Mouse (Mus musculus): ENCODE measurements at regions not wholly inside any gene's neighbourhood (a gene's known extent, or its start where the extent isn't known, plus 50 kb on each side); places are given as distances from the start of the nearest gene placed in this dataset.

DNA sequence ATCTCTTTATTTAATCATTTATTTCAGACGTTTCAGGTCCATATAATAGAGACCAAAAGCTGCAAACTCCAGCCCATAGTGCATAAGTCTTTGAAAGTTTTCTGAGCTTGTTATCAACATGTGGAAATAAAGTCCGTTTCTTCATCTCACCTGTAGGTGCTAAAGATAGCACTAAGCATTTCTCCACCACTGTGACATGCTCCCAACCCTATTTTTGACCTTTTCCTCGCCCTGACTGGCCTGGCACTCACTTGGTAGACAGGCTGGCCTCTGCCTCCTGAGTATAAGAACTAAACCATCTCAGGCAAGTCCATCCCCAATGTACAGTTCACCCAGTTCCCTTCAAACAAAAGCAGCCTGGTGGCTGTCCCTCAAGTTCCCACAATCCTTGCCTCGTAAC, 145.4 kb upstream of the Cdkn3 start:
- Histone ChIP-seq H3K36me3 (ENCODE audit: control insufficient read depth, insufficient read depth) (no peaks in the 10 kb centered on the region), H3K27me3 (ENCODE audit: control insufficient read depth, insufficient read depth, insufficient read length) (no peaks in the 10 kb centered on the region), H3K4me2 (ENCODE audit: low read depth) (no peak overlapping the region), H3ac (ENCODE audit: control insufficient read depth, insufficient read length) (no peak overlapping the region), H3K79me2 (ENCODE audit: control insufficient read depth, insufficient read depth) (no peaks in the 10 kb centered on the region), H3K4me3 (no peak overlapping the region)
- TF ChIP-seq POLR2AphosphoS2 (IDR thresholded peaks at IDR 0.05; ENCODE audit: insufficient read length, low read depth), result no peak
- no peak for TF ChIP-seq MAX (IDR thresholded peaks at IDR 0.05; ENCODE audit: low read depth)
- TF ChIP-seq MYOG (IDR thresholded peaks at IDR 0.05; ENCODE audit: control insufficient read depth in 1 of 3, insufficient read depth in 1 of 3, insufficient read length in 2 of 3, low read depth in 2 of 3), result no peak
- TF ChIP-seq CEBPB (IDR thresholded peaks at IDR 0.05; ENCODE audit: insufficient read depth, poor library complexity, severe bottlenecking), result no peak
- no peak for TF ChIP-seq SRF (IDR thresholded peaks at IDR 0.05; ENCODE audit: control insufficient read depth, insufficient read length, low read depth)
- no peak for TF ChIP-seq USF1 (IDR thresholded peaks at IDR 0.05; ENCODE audit: low read depth)
- TF ChIP-seq POLR2A (IDR thresholded peaks at IDR 0.05; ENCODE audit: insufficient read length, low read depth), result no peak
- TF ChIP-seq TCF12 (IDR thresholded peaks at IDR 0.05; ENCODE audit: insufficient read depth, poor library complexity, severe bottlenecking), result no peak
- no peak for TF ChIP-seq E2F4 (IDR thresholded peaks at IDR 0.05; ENCODE audit: insufficient read depth)
- TF ChIP-seq TCF3 (IDR thresholded peaks at IDR 0.05; ENCODE audit: insufficient read length, low read depth), result no peak
- TF ChIP-seq REST (IDR thresholded peaks at IDR 0.05; ENCODE audit: insufficient read depth, insufficient read length), result no peak
- TF ChIP-seq MYOD1 (IDR thresholded peaks at IDR 0.05; ENCODE audit: control insufficient read depth in 1 of 3, insufficient read length in 2 of 3, low read depth in 2 of 3), result no peak

DNA sequence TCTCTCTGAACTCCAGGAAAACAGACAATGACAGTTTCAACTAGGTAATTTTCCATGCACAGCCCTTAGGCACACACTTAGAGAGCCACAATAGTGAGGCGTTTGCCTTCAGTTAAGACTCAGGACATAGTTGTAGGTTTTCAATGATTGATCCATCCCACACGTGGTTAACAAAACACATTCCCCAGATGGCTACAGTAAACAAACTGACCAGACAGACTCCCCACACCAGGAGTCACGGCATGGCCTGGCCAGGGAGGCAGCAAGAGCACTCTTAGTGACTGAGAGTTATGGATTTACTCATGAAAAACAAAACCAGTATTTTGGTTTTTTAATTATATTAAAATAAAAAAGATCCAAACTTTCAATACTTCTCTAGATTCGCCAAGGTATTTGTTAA, 146.6 kb upstream of the Cdkn3 start:
- Histone ChIP-seq H3K4me3 (no peak overlapping the region), H3K4me2 (ENCODE audit: low read depth) (no peak overlapping the region), H3ac (ENCODE audit: control insufficient read depth, insufficient read length) (no peak overlapping the region), H3K79me2 (ENCODE audit: control insufficient read depth, insufficient read depth) (no peaks in the 10 kb centered on the region), H3K27me3 (ENCODE audit: control insufficient read depth, insufficient read depth, insufficient read length) (no peaks in the 10 kb centered on the region), H3K36me3 (ENCODE audit: control insufficient read depth, insufficient read depth) (no peaks in the 10 kb centered on the region)
- TF ChIP-seq TCF3 (IDR thresholded peaks at IDR 0.05; ENCODE audit: insufficient read length, low read depth) (no peak), SRF (IDR thresholded peaks at IDR 0.05; ENCODE audit: control insufficient read depth, insufficient read length, low read depth) (no peak), MYOD1 (IDR thresholded peaks at IDR 0.05; ENCODE audit: control insufficient read depth in 1 of 3, insufficient read length in 2 of 3, low read depth in 2 of 3) (no peak), USF1 (IDR thresholded peaks at IDR 0.05; ENCODE audit: low read depth) (no peak), REST (IDR thresholded peaks at IDR 0.05; ENCODE audit: insufficient read depth, insufficient read length) (no peak), POLR2AphosphoS2 (IDR thresholded peaks at IDR 0.05; ENCODE audit: insufficient read length, low read depth) (no peak), MYOG (IDR thresholded peaks at IDR 0.05; ENCODE audit: control insufficient read depth in 1 of 3, insufficient read depth in 1 of 3, insufficient read length in 2 of 3, low read depth in 2 of 3) (no peak), E2F4 (IDR thresholded peaks at IDR 0.05; ENCODE audit: insufficient read depth) (no peak), MAX (IDR thresholded peaks at IDR 0.05; ENCODE audit: low read depth) (no peak), TCF12 (IDR thresholded peaks at IDR 0.05; ENCODE audit: insufficient read depth, poor library complexity, severe bottlenecking) (no peak), POLR2A (IDR thresholded peaks at IDR 0.05; ENCODE audit: insufficient read length, low read depth) (no peak), CEBPB (IDR thresholded peaks at IDR 0.05; ENCODE audit: insufficient read depth, poor library complexity, severe bottlenecking) (no peak)

- no peak overlapping the region for H3K4me3 ChIP-seq
- no peak for TF ChIP-seq POLR2AphosphoS2 (IDR thresholded peaks at IDR 0.05; ENCODE audit: insufficient read length, low read depth)
- TF ChIP-seq USF1 (IDR thresholded peaks at IDR 0.05; ENCODE audit: low read depth), result no peak
- no peak for TF ChIP-seq POLR2A (IDR thresholded peaks at IDR 0.05; ENCODE audit: insufficient read length, low read depth)
- TF ChIP-seq MAX (IDR thresholded peaks at IDR 0.05; ENCODE audit: low read depth), result no peak
- TF ChIP-seq MYOD1 (IDR thresholded peaks at IDR 0.05; ENCODE audit: control insufficient read depth in 1 of 3, insufficient read length in 2 of 3, low read depth in 2 of 3), result no peak
- no peak for TF ChIP-seq TCF12 (IDR thresholded peaks at IDR 0.05; ENCODE audit: insufficient read depth, poor library complexity, severe bottlenecking)
- TF ChIP-seq CEBPB (IDR thresholded peaks at IDR 0.05; ENCODE audit: insufficient read depth, poor library complexity, severe bottlenecking), result no peak
Observed at GRCm38 (mm10) chr14:46613211-46613610, 147.1 kb upstream of the Cdkn3 start.

DNA sequence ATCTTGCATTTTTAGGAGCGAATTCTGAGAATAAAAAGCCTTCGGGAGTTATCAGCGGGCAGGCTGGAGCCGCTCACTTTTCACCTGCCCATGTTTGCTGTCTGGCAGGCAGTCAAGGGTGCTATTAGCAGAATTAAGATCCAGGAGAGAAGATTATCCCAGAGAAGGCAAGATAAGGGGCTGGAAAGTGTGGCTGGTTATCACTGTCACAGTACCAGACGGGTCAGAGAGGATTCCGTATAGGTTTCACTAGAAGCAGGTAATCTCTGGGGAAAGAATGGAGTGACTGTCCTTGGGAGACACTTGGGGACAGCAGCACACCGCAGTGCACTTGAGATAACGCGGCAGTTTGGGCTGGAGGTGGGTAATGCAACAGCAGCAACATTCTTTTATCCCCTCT, 147.8 kb upstream of the Cdkn3 start:
- H3K36me3 ChIP-seq (ENCODE audit: control insufficient read depth, insufficient read depth), result no peaks in the 10 kb centered on the region
- H3K4me3 ChIP-seq, result no peak overlapping the region
- H3ac ChIP-seq (ENCODE audit: control insufficient read depth, insufficient read length), result no peak overlapping the region
- no peak overlapping the region for H3K4me2 ChIP-seq (ENCODE audit: low read depth)
- TF ChIP-seq CEBPB (IDR thresholded peaks at IDR 0.05; ENCODE audit: insufficient read depth, poor library complexity, severe bottlenecking) (no peak), MYOD1 (IDR thresholded peaks at IDR 0.05; ENCODE audit: control insufficient read depth in 1 of 3, insufficient read length in 2 of 3, low read depth in 2 of 3) (no peak), MYOG (IDR thresholded peaks at IDR 0.05; ENCODE audit: control insufficient read depth in 1 of 3, insufficient read depth in 1 of 3, insufficient read length in 2 of 3, low read depth in 2 of 3) (no peak), TCF12 (IDR thresholded peaks at IDR 0.05; ENCODE audit: insufficient read depth, poor library complexity, severe bottlenecking) (no peak)
- H3K27me3 ChIP-seq (ENCODE audit: control insufficient read depth, insufficient read depth, insufficient read length), result no peaks in the 10 kb centered on the region
- no peaks in the 10 kb centered on the region for H3K79me2 ChIP-seq (ENCODE audit: control insufficient read depth, insufficient read depth)

More at GRCm38 (mm10) chr14:46613211-46613610, 147.1 kb upstream of the Cdkn3 start:
- H3ac ChIP-seq (ENCODE audit: control insufficient read depth, insufficient read length), result no peak overlapping the region
- H3K27me3 ChIP-seq (ENCODE audit: control insufficient read depth, insufficient read depth, insufficient read length), result no peaks in the 10 kb centered on the region
- H3K79me2 ChIP-seq (ENCODE audit: control insufficient read depth, insufficient read depth), result no peaks in the 10 kb centered on the region
- no peak overlapping the region for H3K4me2 ChIP-seq (ENCODE audit: low read depth)
- H3K36me3 ChIP-seq (ENCODE audit: control insufficient read depth, insufficient read depth), result no peaks in the 10 kb centered on the region

DNA sequence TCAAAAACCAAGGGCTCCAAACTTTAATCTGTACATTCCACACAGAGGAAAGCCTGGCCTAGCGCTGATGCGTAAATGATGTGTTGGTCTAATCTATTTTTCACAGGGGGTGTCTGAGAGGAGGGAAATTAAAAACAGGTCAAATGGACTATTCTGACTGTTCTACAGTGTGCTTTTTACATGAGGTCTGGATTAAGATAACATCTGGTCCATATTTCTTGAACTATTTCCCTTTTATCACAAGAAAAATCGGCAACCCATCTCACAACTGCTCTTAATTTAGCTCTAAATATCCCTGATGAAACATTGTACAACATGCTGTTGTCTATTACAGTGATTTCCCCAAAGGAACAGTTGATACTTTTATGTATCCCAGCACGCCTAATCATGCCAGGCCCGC, 149.4 kb upstream of the Cdkn3 start:
- H3K79me2 ChIP-seq (ENCODE audit: control insufficient read depth, insufficient read depth), result no peaks in the 10 kb centered on the region
- no peak overlapping the region for H3ac ChIP-seq (ENCODE audit: control insufficient read depth, insufficient read length)
- TF ChIP-seq E2F4 (IDR thresholded peaks at IDR 0.05; ENCODE audit: insufficient read depth) (no peak), POLR2AphosphoS2 (IDR thresholded peaks at IDR 0.05; ENCODE audit: insufficient read length, low read depth) (no peak), REST (IDR thresholded peaks at IDR 0.05; ENCODE audit: insufficient read depth, insufficient read length) (no peak), USF1 (IDR thresholded peaks at IDR 0.05; ENCODE audit: low read depth) (no peak), MYOG (IDR thresholded peaks at IDR 0.05; ENCODE audit: control insufficient read depth in 1 of 3, insufficient read depth in 1 of 3, insufficient read length in 2 of 3, low read depth in 2 of 3) (no peak), POLR2A (IDR thresholded peaks at IDR 0.05; ENCODE audit: insufficient read length, low read depth) (no peak), SRF (IDR thresholded peaks at IDR 0.05; ENCODE audit: control insufficient read depth, insufficient read length, low read depth) (no peak), MYOD1 (IDR thresholded peaks at IDR 0.05; ENCODE audit: control insufficient read depth in 1 of 3, insufficient read length in 2 of 3, low read depth in 2 of 3) (no peak), MAX (IDR thresholded peaks at IDR 0.05; ENCODE audit: low read depth) (no peak), TCF3 (IDR thresholded peaks at IDR 0.05; ENCODE audit: insufficient read length, low read depth) (no peak), CEBPB (IDR thresholded peaks at IDR 0.05; ENCODE audit: insufficient read depth, poor library complexity, severe bottlenecking) (no peak), TCF12 (IDR thresholded peaks at IDR 0.05; ENCODE audit: insufficient read depth, poor library complexity, severe bottlenecking) (no peak)
- H3K36me3 ChIP-seq (ENCODE audit: control insufficient read depth, insufficient read depth), result no peaks in the 10 kb centered on the region
- no peaks in the 10 kb centered on the region for H3K27me3 ChIP-seq (ENCODE audit: control insufficient read depth, insufficient read depth, insufficient read length)
- H3K4me3 ChIP-seq, result no peak overlapping the region
- no peak overlapping the region for H3K4me2 ChIP-seq (ENCODE audit: low read depth)

All from myocyte (in vitro differentiated cells).